In genomic region chr11:73092877-73093276, GRCm38 (mm10) we compare ENCODE assay signal across 28 mouse cellular contexts. TPM values are rescaled to one million over a fixed set of nuclear protein-coding genes. Genes with fewer than 3 reads are reported as not detected.
DNase-seq lines count a peak whose midpoint lies in the region; ATAC-seq and TF ChIP-seq lines count a peak whose summit lies in the region.
"Had no signal": no experiment of that assay in that cellular context is flagged by ENCODE, and none has a peak within 500 bp of the region (broad histone marks: within the 10 kb centered on the region; RNA-seq: fewer than 3 reads in every experiment).

No protein-coding gene starts in this region.

- H3K9me3 ChIP-seq in liver, embryonic 12.5 days (replicated peaks) = no peaks in the 10 kb centered on the region
- no peaks in the 10 kb centered on the region for H3K9me3 ChIP-seq in midbrain, embryonic 10.5 days (replicated peaks)
- no peaks in the 10 kb centered on the region for H3K9me3 ChIP-seq in stomach, postnatal 0 days (ENCODE audit: control insufficient read depth, low read length)
- H3K9me3 ChIP-seq: embryonic facial prominence, embryonic 15.5 days; hindbrain, embryonic 10.5 days; limb, embryonic 15.5 days; lung, embryonic 15.5 days; midbrain, embryonic 13.5 days; neural tube, embryonic 13.5 days had no signal

- H3K27ac ChIP-seq in liver, embryonic 12.5 days = no peak overlapping the region
- no peak overlapping the region for H3K27ac ChIP-seq in midbrain, embryonic 10.5 days (replicated peaks)
- no peak overlapping the region for H3K27ac ChIP-seq in stomach, postnatal 0 days (replicated peaks)
- H3K27ac ChIP-seq: embryonic facial prominence, embryonic 15.5 days; hindbrain, embryonic 10.5 days; left cerebral cortex, adult 2 months; limb, embryonic 15.5 days; lung, embryonic 15.5 days; midbrain, embryonic 13.5 days; neural tube, embryonic 13.5 days had no signal

- H3K4me1 ChIP-seq in liver, embryonic 12.5 days = no peaks in the 10 kb centered on the region
- H3K4me1 ChIP-seq in midbrain, embryonic 10.5 days = peaks cover 8% of the 10 kb centered on the region
- H3K4me1 ChIP-seq in stomach, postnatal 0 days (replicated peaks; ENCODE audit: control insufficient read depth, insufficient read depth) = no peaks in the 10 kb centered on the region
- H3K4me1 ChIP-seq: limb, embryonic 15.5 days; lung, embryonic 15.5 days; midbrain, embryonic 13.5 days; neural tube, embryonic 13.5 days had no signal

- DNase-seq in liver (no peak), 416B (ENCODE audit: low read depth) (peak; percentile 74)
- DNase-seq in midbrain, embryonic 10.5 days (ENCODE audit: low spot score) = no peak
- no peak for DNase-seq in cerebellum, postnatal 10 days
- no peak for DNase-seq in stomach, postnatal 0 days (ENCODE audit: low spot score)
- DNase-seq: cerebellum, adult 11-12 months; cerebellum, postnatal 36 days; gastrocnemius, postnatal 10 days; heart, adult 11 months; kidney, adult 11 months; kidney, postnatal 4 days; layer of hippocampus, adult 9-11 months; retina, postnatal 1 day; thymus, postnatal 4 days had no signal

- no peak overlapping the region for H3K4me3 ChIP-seq in liver, embryonic 12.5 days
- no peak overlapping the region for H3K4me3 ChIP-seq in midbrain, embryonic 10.5 days
- H3K4me3 ChIP-seq in stomach, postnatal 0 days (ENCODE audit: low read depth, low read length) = no peak overlapping the region
- H3K4me3 ChIP-seq: embryonic facial prominence, embryonic 15.5 days; hindbrain, embryonic 10.5 days; left cerebral cortex, adult 2 months; limb, embryonic 15.5 days; lung, embryonic 15.5 days; midbrain, embryonic 13.5 days; myocyte; neural tube, embryonic 13.5 days had no signal

- TF ChIP-seq CTCF in stomach, postnatal 0 days (IDR thresholded peaks at IDR 0.05; ENCODE audit: low read depth) = no peak

- TF ChIP-seq EP300 in stomach, postnatal 0 days (optimal IDR thresholded peaks at IDR 0.05) = no peak

- no peaks in the 10 kb centered on the region for H3K36me3 ChIP-seq in liver, embryonic 12.5 days
- no peaks in the 10 kb centered on the region for H3K36me3 ChIP-seq in midbrain, embryonic 10.5 days
- H3K36me3 ChIP-seq in stomach, postnatal 0 days (ENCODE audit: control insufficient read depth, insufficient read depth, low read length) = no peaks in the 10 kb centered on the region
- H3K36me3 ChIP-seq: embryonic facial prominence, embryonic 15.5 days; hindbrain, embryonic 10.5 days; limb, embryonic 15.5 days; lung, embryonic 15.5 days; midbrain, embryonic 13.5 days; neural tube, embryonic 13.5 days had no signal

- ATAC-seq in liver, embryonic 12.5 days = peak; percentile 30; the same call in 1 of the 2 replicates
- ATAC-seq in common myeloid progenitor, adult 5-6 weeks (replicated peaks; ENCODE audit: low read depth, poor library complexity, severe bottlenecking) = peak; percentile 78
- ATAC-seq in megakaryocyte, adult 5-6 weeks (ENCODE audit: poor library complexity, severe bottlenecking) = peak; percentile 57
- ATAC-seq in stomach, postnatal 0 days (ENCODE audit: low FRiP score, low TSS enrichment) = no peak
- ATAC-seq: forebrain, embryonic 14.5 days; hindbrain, embryonic 16.5 days; midbrain, embryonic 13.5 days had no signal

- no peaks in the 10 kb centered on the region for H3K27me3 ChIP-seq in liver, embryonic 12.5 days (replicated peaks)
- H3K27me3 ChIP-seq in midbrain, embryonic 10.5 days (ENCODE audit: low read depth, poor library complexity, severe bottlenecking) = no peaks in the 10 kb centered on the region
- no peaks in the 10 kb centered on the region for H3K27me3 ChIP-seq in stomach, postnatal 0 days (ENCODE audit: control insufficient read depth, insufficient read depth, low read length)
- H3K27me3 ChIP-seq: embryonic facial prominence, embryonic 15.5 days; limb, embryonic 15.5 days; lung, embryonic 15.5 days; midbrain, embryonic 13.5 days; neural tube, embryonic 13.5 days had no signal

- H3K4me2 ChIP-seq in liver, embryonic 12.5 days = no peak overlapping the region
- H3K4me2 ChIP-seq in stomach, postnatal 0 days (replicated peaks; ENCODE audit: low read depth) = no peak overlapping the region
- H3K4me2 ChIP-seq: embryonic facial prominence, embryonic 15.5 days; heart, embryonic 11.5 days; limb, embryonic 15.5 days; lung, embryonic 15.5 days; midbrain, embryonic 13.5 days; neural tube, embryonic 13.5 days had no signal

- no peak overlapping the region for H3K9ac ChIP-seq in liver, embryonic 12.5 days
- no peak overlapping the region for H3K9ac ChIP-seq in stomach, postnatal 0 days (ENCODE audit: low read length)
- H3K9ac ChIP-seq: embryonic facial prominence, embryonic 15.5 days; limb, embryonic 15.5 days; lung, embryonic 15.5 days; midbrain, embryonic 13.5 days; neural tube, embryonic 13.5 days had no signal

- WGBS in liver, embryonic 12.5 days (ENCODE audit: insufficient replicate concordance) = 41% methylated on average over 7 of the region's 7 CpGs
- 80% methylated on average over 7 of the region's 7 CpGs for WGBS in midbrain, embryonic 10.5 days
- 66% methylated on average over 7 of the region's 7 CpGs for WGBS in stomach, postnatal 0 days

RNA-seq across cellular contexts. Expression of gene Itgae, which starts 2.5 kb away (rescaled TPM):
- polyA plus RNA-seq in liver, embryonic 12.5 days (2016; fragmentation: Nextera tagmentation; extraction: Ambion mirVana) = 0.14 and 0.19 TPM in 2 replicates
- 0.05 TPM in 1 of 2 replicates, not detected in the other for total RNA-seq in common myeloid progenitor, adult 5-6 weeks (2017)
- 0.09 and 0.22 TPM in 2 replicates for total RNA-seq in megakaryocyte, adult 5-6 weeks (2015)
- 0.04 and 0.15 TPM in 2 replicates for total RNA-seq in megakaryocyte, adult 5-6 weeks (2017)
- 0.39 and 0.60 TPM in 2 replicates for polyA plus RNA-seq in midbrain, embryonic 10.5 days (2016; fragmentation: Nextera tagmentation; extraction: Ambion mirVana)
- polyA plus RNA-seq in stomach, postnatal 0 days (2015; fragmentation: Nextera tagmentation; extraction: Ambion mirVana) = 0.13 and 0.15 TPM in 2 replicates
- total RNA-seq: left cerebral cortex, adult 2 months had no signal

RNA-seq across cellular contexts. Expression of gene Haspin, which starts 45.2 kb away (rescaled TPM):
- 18.4 and 18.5 TPM in 2 replicates for polyA plus RNA-seq in liver, embryonic 12.5 days (2016; fragmentation: Nextera tagmentation; extraction: Ambion mirVana)
- total RNA-seq in common myeloid progenitor, adult 5-6 weeks (2017) = 18.6 and 22.8 TPM in 2 replicates
- total RNA-seq in megakaryocyte, adult 5-6 weeks (2015) = 14.9 and 15.1 TPM in 2 replicates
- 19.2 and 21.8 TPM in 2 replicates for total RNA-seq in megakaryocyte, adult 5-6 weeks (2017)
- polyA plus RNA-seq in midbrain, embryonic 10.5 days (2016; fragmentation: Nextera tagmentation; extraction: Ambion mirVana) = 22.4 and 24.5 TPM in 2 replicates
- polyA plus RNA-seq in stomach, postnatal 0 days (2015; fragmentation: Nextera tagmentation; extraction: Ambion mirVana) = 2.7 and 3.6 TPM in 2 replicates

RNA-seq across cellular contexts. Expression of gene Ncbp3, which starts 45.3 kb away (rescaled TPM):
- 7.5 and 7.9 TPM in 2 replicates for polyA plus RNA-seq in liver, embryonic 12.5 days (2016; fragmentation: Nextera tagmentation; extraction: Ambion mirVana)
- 12.4 and 15.4 TPM in 2 replicates for total RNA-seq in common myeloid progenitor, adult 5-6 weeks (2017)
- 8.1 and 8.9 TPM in 2 replicates for total RNA-seq in megakaryocyte, adult 5-6 weeks (2015)
- total RNA-seq in megakaryocyte, adult 5-6 weeks (2017) = 11.4 and 12.3 TPM in 2 replicates
- polyA plus RNA-seq in midbrain, embryonic 10.5 days (2016; fragmentation: Nextera tagmentation; extraction: Ambion mirVana) = 11.7 and 12.2 TPM in 2 replicates
- 4.9 TPM in 2 replicates for polyA plus RNA-seq in stomach, postnatal 0 days (2015; fragmentation: Nextera tagmentation; extraction: Ambion mirVana)
